Mouse (Mus musculus) urinary bladder, postnatal 4 days (tissue): ENCODE data around the gene Znrd1.
A peak's percentile ranks its signal among the peaks of the same experiment; 100 is the strongest.
"Not testable (repeated sequence)": the region's sequence is repeated elsewhere in the genome, so short reads cannot be mapped to it uniquely, and the experiment has no call there.

ENCODE experiments used
- DNase-seq, 2 experiments: peaks; one replicate each; pipeline ENCODE4 v3.0.0; 2021 to 2022; ENCODE audit warnings: low spot score in 2 of 2

Znrd1 gene

DNA sequence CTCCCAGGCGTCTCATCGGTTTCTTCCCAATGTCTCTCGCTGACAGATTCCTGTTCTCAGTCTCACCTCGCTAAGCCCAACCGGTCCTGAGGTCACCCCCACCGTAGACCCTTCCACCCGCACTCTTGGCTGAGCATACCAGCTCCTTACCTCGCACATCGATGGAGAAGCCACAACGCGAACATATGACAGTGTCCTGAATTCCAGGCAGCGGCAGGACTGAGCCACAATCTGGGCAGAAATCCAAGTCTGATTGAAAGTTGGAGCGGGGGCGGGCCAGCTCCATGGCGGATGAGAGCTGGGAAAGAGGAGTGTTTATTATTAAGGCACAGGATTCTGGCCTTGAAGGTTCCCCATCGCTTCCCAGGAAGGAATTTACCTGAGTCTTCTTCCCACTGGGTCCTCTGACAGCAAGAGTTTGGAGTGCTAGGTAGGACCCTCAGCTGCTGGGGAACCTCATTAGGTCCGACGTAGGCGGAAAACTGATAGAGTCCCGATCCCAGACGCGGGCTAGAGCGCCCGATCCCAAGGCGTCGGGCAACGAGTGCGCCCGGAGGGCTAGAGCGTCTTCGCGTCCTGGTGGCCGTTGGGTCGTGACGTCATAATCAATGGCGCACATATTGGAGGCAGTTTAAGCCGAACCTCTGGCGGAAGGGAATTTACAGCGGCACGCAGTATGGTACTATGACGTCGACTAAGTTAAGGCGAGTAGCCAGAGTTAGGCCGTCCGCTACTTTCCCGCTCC, at the start of gene Znrd1, which contains the start of gene Znrd1as:
TSS of gene Znrd1 (minus strand) at position 561 of the 745 bp plus-strand sequence.
TSS of gene Znrd1as (plus strand) at position 594 of the 745 bp plus-strand sequence.
- DNase-seq = peak; percentile 90 to 92

DNA sequence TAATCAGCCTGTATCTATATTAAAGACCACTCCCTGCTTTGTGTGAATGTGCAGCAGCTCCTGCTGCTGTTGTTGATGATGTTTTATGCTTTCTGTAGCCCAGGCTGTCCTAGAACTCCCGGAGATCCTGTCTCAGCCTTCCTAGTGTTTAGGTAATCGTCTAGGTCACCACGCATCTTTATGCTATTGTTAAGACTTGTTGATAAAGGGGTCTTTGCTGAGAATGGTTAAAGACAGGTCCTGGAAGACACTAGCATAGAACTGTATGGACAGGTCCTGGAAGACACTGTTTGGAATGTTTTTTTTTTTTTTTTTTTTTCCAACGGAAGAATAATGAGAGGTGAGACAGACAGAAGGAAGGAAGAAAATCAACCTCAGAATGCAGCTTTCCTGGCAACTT, 45.0 kb upstream of the Znrd1 start:
- no peak for DNase-seq

DNA sequence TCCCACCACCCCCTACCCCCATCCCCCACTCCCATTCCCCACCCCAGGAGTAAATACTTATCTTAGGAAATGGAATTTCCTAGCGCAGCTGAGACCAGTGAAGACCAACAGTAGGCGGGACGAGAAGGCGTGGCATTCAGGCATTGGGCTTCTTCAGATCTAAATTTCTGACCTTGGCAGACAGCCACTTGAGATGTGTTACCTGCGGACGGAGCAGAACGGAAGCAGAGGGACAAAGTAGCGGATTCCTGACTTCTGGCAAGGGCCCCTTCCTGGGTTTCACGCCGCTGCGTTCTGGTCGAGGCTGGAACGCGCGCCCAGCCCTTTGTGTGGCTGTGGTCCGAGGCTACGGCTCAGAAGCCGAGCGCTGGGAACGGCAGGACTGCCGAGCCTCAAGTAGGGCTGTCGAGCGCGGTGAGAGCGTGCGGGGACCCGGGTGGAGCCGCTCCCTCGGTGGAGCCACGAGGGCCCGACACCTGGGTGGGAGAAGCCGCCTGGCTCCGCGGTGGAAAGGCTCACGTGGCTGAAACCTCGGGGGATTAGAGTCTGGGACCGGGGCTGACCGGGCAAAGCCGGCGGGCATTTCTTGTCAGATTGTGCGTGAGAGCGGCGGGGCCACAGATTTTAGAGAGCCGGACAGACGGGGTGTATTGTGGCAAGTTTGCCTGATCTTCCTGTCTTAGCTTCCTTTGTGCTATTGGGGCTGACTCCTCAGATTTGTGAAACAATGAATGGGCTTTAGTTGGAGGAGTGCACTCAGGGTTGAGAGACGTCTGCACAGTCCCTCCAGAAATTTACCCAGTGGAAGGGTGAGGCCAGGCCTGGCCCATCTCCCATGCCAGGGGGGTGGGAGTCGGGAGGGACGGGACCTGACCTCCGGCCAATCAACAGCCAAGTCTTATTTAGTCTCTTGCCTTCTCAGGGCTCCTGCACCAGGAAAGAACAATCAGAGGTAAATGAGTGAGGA, 44.3 kb upstream of the Znrd1 start:
- DNase-seq = peak; percentile 43 to 63

DNA sequence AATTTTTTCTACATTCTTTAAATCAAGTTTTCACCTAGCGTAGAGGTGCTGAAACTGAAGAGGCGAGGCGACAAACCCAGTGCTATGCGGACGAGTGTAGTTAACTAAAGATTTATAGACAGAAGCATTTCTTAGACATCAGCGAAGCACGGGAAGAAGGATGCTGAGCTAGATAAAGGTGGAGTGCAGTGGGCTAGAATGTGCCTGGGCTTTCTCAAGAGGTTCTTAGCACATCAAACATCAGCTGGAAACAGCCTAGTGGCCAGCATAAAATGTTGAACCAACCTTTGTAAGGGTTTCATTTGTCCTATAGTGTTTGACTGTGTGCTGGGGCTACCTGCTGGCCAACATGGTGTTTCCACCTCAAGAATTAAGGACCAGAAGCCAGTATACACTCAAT, 42.5 kb upstream of the Znrd1 start, which contains the start of gene Zfp57:
TSS of gene Zfp57 (plus strand) at position 301 of the 400 bp plus-strand sequence.
- DNase-seq = no peak

DNA sequence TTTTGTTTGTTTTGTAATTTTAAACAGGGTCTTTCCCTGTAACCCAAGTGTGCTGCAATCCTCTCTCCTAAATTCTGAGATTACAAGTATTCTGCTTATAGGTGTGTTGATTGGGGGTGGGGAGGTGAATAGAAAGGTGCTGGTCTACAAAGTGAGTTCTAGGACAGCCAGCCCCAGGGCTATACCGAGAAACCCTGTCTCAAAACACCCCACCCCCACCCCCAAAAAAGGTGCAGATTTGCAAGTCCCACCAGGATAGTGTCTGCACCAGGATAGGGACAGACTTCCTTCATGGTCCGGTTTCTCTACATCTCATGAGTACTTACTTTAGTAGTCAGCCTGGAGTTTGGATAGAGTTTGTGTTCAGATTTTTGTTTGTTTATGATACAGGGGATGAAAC, 40.1 kb upstream of the Znrd1 start:
- DNase-seq = no peak

DNA sequence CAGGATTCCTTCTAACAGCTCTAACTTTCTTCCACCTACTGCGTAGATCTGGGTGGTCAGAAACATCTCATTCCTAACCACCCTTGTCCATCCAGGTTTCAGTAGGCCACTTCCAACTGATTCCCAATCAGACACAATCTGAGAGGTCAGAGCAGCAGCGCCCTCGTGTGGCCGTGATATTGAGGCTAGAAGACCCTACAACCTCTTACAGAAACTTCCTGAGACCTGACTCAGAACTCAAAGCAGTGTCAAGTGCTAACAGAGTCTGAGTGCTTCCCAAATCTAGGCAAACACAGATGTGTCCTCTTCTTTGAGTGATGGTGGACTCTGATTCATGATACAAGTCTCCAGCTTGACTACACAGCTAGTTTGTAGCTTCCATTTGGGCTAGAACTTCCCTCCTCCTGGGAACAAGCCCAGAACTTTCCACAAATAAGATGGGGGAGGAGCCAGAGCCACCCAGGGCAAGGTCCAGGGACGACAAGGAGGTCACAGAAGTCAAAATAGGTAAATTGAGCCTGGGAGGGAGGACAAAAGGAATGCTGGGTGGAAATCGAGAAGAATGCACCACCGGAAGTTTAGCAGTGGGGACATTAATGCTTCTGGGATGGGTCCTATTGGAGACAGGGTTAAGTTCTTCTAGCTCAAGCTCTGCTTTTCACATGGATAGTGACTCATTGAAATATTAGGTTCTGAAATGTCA, 38.8 kb upstream of the Znrd1 start:
- peak; percentile 57 to 88 for DNase-seq

DNA sequence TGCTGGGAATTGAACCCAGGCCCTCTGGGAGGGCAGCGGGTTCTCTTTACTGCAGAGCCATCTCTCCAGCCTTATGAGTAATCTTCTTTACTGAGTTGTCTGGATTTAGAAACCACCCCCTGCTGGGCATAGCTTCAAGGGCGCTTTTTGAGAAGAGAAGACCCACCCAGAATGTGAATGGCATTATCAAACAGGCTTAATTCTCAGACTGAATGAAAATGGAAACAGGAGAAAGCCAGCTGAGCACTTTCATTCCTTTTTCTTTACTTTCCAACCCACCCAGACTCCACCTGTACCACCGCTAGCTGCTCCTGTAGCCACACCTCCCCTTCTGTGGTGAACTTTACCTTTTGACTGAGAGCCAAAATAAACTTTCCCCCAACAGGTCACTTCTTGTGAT, 37.1 kb upstream of the Znrd1 start:
- DNase-seq = no peak

DNA sequence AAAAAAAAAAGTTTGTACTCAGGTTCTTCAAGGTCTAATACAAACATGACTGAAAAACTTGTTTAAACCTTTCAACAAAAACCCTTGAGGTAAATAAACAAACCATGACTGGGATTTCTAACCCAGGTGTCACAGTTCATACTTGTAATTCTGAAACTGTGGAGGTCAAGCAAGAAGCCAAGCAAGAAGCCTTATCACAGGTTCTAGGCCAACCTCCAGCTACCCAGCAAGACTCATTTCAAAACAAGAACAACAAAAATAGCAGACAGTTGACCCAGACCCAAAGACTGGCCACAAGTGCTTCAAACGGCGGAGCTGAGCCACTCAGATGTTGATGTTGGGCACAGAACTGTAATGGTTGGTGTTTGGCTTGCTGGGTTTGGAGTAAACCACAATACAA, 36.2 kb upstream of the Znrd1 start:
- no peak for DNase-seq

DNA sequence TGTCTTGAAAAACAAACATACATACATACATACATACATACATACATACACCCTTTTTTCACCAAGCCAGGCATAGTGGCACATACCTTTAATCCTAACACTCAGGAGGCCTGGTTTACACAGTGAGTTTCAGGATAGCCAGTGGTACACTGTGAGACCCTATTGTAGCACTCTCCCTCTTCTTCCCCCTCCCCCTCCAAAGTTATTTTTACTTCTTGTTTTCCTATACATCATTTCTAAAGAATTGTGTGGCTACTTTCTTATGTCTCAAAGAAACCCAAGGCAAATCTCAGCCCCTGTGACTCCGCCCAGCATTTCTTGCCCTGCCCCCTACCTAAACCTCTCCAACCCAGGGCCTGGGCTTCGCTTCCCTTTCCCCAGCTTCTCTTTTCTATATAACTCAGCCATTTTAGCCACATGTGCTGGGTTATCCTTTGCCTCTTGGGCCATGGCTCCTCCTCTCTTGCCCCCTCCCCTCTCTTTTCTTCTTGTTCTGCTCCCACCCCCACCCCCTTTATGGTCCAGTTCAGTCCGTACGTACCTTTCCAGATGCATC, 35.5 kb upstream of the Znrd1 start:
- no peak for DNase-seq

DNA sequence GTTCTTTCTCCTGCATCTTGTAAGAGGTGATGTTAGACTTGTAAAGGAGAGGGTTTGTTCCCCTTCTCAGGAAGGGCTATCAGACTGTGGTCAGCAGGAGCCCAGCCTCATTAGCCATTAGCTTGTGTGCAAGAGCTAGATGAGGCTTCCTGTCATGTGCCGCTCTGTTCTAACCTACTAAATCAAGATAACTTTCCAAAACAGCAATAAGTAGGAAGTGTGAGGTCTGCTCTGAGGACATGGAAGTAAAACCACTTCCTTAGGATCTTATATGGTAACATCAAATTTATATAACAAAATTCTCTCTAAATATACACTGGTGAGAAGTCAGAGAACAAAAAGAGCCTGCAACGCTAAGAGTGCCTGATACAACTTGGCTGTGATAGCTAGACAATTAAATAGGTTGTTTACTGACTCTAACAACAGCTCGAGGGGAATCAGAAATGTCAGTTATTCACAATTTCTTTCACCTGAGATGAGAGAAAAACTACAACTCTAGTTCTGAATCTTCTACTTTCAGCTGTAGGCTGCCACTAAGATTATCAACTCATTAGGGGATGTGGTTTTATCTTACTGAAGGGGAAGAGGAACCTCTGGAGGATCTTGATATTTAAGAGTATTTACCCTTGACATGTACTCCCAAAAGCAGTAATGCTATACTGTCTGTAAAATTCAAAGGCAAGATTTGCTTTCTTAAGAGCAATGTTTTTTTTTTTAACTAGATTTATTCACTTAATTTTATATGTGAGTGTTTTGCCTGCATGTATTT, 34.2 kb upstream of the Znrd1 start:
- DNase-seq = no peak

DNA sequence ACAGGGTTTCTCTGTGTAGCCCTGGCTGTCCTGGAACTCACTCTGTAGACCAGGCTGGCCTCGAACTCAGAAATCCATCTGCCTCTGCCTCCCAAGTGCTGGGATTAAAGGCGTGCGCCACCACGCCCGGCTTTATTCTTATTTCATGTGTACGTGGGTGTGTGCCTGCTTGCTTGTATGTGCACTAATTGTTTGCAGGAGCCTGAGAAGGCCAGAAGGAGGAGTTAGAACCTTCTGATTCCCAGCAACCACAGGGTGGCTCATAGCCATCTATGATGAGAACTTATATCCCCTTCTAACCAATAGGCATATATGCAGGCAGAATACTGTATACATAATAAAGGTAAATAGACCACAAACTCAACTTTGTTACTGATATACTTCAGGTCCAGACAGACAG, 32.3 kb upstream of the Znrd1 start:
- not testable (repeated sequence) for DNase-seq

DNA sequence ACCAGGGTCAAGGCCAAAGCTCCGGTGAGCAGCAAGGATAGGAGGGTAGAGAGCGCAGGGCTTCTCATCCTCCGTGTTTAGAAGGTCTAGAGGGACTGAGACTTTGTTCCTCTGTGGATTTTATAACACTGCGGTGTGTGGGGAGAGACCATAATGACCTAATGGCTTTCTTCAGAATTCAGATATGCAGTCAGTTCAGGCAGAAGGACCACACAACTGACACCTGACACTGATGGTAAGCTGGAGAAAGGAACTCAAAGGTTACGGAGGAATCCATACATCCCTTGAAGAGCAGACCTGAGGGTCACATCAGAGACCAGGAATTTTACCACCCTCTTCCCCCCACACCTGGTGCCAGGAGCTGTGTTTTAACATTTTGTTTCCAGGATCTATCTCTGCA, 31.1 kb upstream of the Znrd1 start, which contains the start of gene H2-M5:
TSS of gene H2-M5 (minus strand) at position 101 of the 400 bp plus-strand sequence.
- DNase-seq = no peak

DNA sequence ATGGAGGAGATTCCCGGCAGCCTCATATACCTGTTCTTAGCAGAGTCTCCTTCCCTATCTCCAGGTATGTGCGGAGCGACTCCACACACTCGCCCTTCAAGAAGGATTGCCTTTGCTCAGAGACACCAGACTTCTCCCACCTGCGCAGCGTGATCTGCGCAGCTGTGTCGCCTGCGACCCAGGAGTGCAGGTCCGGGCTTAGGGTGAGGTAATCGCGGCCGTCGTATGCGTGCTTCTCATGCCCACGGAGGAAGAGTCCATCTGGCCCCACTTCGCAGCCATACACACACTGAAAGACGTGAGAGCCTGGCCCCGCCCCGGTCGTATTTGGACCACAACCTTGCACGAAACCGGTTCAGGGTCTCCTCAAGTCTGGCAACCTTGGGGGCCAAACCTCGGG, 30.1 kb upstream of the Znrd1 start:
- DNase-seq = no peak

DNA sequence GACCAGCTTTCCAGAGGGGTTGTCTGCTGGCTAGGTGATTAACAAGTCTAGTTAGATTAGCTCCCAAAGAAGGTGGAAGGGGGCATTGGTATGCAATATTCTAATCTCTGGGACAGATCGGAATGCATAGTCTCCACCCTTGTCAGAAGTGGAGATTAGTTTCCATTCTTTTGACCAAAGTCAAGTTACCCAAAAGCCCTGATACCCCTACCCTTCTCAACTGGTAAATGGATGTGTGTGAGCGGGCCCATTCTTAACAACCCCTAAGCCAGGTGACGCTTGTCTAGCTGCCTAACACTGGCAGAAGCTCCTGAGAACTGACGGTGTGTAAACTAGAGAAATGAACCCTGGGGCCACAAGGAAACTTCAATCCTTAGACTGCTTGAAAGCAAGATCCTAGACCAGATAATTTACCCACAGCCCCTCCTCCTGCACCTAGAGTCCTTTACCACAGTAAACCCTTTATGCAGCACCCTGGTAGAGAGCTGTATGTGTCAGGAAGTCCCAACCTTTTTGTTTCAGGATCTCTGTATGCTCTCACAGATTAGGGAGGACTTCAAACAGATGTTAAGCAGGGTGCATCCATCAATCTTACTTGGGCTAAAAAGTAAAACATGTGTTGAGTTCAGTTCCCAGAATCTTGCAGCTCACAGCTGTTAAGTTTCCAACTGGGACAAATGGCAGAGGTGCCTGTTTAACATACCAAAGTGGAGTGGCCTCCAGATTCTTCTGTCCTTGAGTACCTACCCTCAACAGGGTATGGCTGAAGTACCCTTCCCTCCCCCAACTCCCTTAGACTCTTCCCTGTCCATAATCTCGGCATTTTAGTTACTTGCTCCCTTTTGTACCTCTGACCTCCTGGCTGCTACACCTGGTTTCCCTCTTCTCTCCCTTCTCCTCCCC, 24.1 kb upstream of the Znrd1 start:
- DNase-seq = no peak

DNA sequence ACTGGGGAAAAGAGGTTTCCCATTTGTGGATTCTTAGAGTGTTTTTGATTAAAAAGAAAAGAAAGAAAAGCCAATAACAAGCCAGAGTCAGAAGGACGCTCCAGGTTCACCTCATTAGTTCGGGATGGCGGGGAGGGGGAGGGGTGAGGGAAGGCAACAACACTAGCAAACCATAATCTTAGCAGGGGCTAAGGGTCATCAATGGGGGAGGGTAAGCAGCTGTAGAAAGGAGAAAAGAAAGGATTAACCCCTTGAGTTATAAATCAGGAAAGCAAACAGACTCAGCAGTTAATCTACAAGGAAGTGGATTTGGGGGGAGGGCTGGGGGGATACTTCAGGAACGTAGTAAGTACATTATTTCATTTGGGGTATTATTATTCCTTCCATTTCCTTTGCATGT, 23.5 kb upstream of the Znrd1 start:
- DNase-seq = no peak

DNA sequence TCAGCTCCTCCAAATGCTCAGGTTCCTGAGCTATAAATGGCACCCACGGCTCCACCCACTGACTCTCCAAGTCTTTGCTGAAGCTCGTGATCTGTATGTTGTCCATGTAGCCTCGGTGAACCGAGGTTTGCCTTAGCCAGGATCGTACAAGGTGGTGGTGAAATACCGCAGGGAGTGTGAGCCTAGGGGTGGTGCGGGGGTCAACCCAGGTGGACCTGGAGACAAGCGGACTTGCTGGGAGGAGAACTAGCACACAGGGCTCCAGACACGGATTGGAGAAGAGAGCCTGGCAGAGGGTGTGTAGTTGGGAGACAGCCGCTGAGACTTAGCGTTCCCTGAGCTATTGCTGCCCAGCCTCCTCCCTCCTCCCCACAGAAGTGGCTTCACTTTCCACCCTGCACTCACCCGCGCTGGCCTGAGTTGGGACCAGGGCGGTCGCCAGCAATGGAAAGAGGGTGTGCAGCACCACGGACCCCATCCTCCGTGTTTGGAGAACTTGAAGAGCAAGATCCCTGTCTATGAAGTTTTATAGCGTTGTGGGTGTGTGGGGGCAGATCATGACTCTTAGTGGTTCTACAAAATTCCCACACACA, 23.0 kb upstream of the Znrd1 start, which contains the start of gene 2410137M14Rik:
TSS of gene 2410137M14Rik (minus strand) at position 17 of the 593 bp plus-strand sequence.
- no peak for DNase-seq

DNA sequence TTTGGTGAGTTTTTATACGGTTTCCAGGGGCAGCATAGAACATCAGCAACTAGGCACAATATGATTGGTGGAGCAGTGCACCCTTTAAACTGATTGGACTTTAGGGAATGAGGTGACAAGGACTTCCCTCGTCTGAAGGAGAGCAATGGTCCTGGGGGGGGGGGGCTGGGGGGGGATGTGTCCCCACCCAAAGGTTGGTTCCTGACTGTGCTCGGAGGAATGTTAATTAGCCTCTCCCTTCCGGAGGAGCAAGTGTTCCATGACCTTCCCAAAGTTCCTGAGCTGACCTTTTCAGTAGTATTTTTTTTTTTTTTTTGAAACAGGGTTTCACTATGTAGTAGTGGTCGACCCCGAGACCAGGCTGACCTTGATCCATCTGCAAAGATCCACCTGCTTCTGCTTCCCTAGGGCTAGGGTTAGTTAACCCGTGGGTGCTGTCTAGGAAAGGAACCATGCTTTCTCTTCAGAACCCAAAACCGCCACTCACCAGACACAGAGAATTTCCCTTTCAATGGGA, 15.0 kb upstream of the Znrd1 start:
- no peak for DNase-seq

DNA sequence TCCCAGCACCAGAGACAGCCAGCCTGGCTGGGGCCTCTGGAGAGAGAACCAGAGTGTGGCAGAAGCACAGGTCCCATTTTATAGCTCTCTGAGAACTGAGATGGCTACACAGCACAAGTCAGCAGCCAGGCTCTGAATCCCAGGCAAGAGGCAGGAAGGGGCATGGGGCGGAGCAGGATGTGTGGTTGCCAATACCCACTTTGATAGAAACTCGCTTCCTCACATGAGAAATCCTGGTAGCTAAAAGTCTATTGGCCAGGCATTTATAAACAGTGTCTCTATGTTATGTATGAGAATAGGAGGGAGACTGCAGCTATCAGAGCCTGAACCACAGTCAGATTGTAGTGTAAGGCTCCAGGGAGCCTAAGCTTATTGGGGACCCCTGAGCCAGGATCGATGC, 14.4 kb upstream of the Znrd1 start:
- DNase-seq = no peak
